Comparison of ENCODE assay signal across 9 mouse cellular contexts in the genomic region with DNA sequence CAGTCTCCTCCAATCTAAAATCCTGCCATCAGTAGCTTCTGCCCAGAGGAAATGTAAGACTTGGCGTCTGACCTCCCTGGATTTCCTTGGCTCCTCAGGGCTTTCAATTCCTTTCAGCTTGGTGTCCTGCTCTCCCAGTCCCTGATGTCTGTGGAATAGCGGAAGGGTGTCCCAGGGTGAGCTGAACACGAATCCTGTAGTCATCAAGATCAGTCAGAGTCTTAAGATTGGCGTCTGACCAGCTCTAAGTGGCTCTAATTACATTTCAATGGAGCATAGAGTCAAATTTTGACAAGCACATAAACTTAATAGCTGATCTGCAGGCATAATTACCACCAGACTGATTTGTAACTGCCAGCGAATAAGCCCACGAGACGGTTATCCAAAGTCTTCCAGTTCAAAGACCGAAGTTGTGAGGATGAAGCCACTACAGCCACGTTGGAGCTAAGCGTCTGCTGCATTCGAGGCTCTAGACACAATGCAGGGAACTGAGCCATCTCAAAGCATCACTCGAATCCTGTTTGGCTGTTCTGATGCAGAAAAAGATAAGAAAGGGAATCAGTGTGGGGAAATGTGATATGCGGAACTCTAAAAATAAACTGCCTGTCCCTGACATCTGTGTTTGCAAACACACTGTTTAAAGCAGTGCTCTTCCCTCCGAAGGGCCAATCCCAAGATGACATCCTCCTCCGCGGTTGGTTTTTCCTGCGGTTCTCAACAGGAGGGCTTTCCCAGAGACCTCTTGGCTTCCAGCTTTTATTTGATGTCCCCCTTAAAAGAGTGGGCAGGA.
A peak's percentile ranks its signal among the peaks of the same experiment; 100 is the strongest.
DNase-seq lines count a peak whose midpoint lies in the region; ATAC-seq and TF ChIP-seq lines count a peak whose summit lies in the region.
"Had no signal": no experiment of that assay in that cellular context is flagged by ENCODE, and none has a peak within 500 bp of the region (broad histone marks: within the 10 kb centered on the region; RNA-seq: fewer than 3 reads in every experiment).

No protein-coding gene starts in this region.

- peak overlapping the region; percentile 25; the same call in 1 of the 2 replicates for H3K27ac ChIP-seq in liver, adult 2 months (replicated peaks; ENCODE audit: insufficient read depth, low read depth, low read length)
- H3K27ac ChIP-seq in heart, embryonic 13.5 days (replicated peaks) = peak overlapping the region; percentile 60
- peak overlapping the region; percentile 68 for H3K27ac ChIP-seq in kidney, postnatal 0 days

- no peak overlapping the region for H3K4me3 ChIP-seq in liver, adult 2 months (ENCODE audit: insufficient read depth, low read depth, low read length)
- H3K4me3 ChIP-seq in heart, embryonic 13.5 days = peak overlapping the region; percentile 31
- peak overlapping the region; percentile 24 for H3K4me3 ChIP-seq in kidney, postnatal 0 days (replicated peaks; ENCODE audit: low read depth, low read length)

- H3K36me3 ChIP-seq in liver, adult 2 months (ENCODE audit: control insufficient read depth, insufficient read depth, low read length) = no peaks in the 10 kb centered on the region
- no peaks in the 10 kb centered on the region for H3K36me3 ChIP-seq in heart, embryonic 13.5 days
- no peaks in the 10 kb centered on the region for H3K36me3 ChIP-seq in kidney, postnatal 0 days (ENCODE audit: insufficient read depth, low read length)
- H3K36me3 ChIP-seq: G1E had no signal

- H3K9ac ChIP-seq in liver, adult 2 months (ENCODE audit: low read depth, low read length) = no peak overlapping the region
- peak overlapping the region; percentile 47; the same call in 1 of the 2 replicates for H3K9ac ChIP-seq in heart, embryonic 13.5 days
- H3K9ac ChIP-seq in kidney, postnatal 0 days (ENCODE audit: low read depth, low read length) = no peak overlapping the region

- ATAC-seq in heart, embryonic 13.5 days (ENCODE audit: extremely low read depth, insufficient number of reproducible peaks, low FRiP score, low TSS enrichment) = no peak
- ATAC-seq in kidney, postnatal 0 days (replicated peaks; ENCODE audit: low FRiP score, low read depth) = no peak
- no peak for ATAC-seq in CD4-positive, CD25-positive, alpha-beta regulatory T cell, adult 4 months

- no peak for TF ChIP-seq POLR2A in liver, adult 2 months (IDR thresholded peaks at IDR 0.05; ENCODE audit: extremely low read depth, insufficient read depth, low read length)

- no peaks in the 10 kb centered on the region; the same call in 1 of the 2 replicates for H3K4me1 ChIP-seq in liver, adult 2 months (ENCODE audit: control insufficient read depth, insufficient read depth, low read length)
- H3K4me1 ChIP-seq in heart, embryonic 13.5 days = peaks cover 17% of the 10 kb centered on the region
- H3K4me1 ChIP-seq in kidney, postnatal 0 days (replicated peaks; ENCODE audit: insufficient read depth, low read length) = 0 out of 2 replicates have a peak, but pooled peaks cover 3% of the 10 kb centered on the region

- peak overlapping the region; percentile 64 for H3K4me2 ChIP-seq in heart, embryonic 13.5 days
- peak overlapping the region; percentile 52 for H3K4me2 ChIP-seq in kidney, postnatal 0 days (ENCODE audit: low read length)

- H3K9me3 ChIP-seq in heart, embryonic 13.5 days = no peaks in the 10 kb centered on the region
- no peaks in the 10 kb centered on the region for H3K9me3 ChIP-seq in kidney, postnatal 0 days (replicated peaks; ENCODE audit: low read length)

- DNase-seq in liver, adult 2 months (ENCODE audit: extremely low read depth, low read depth, low spot score) = no peak
- DNase-seq in liver = no peak
- DNase-seq in kidney, postnatal 0 days (ENCODE audit: low spot score) = peak; percentile 71
- peak; percentile 84 for DNase-seq in lung, postnatal 36 days
- DNase-seq in urinary bladder, postnatal 25 days (ENCODE audit: low spot score) = no peak
- DNase-seq in gastrocnemius, postnatal 14 days = no peak

- no peak for TF ChIP-seq CTCF in liver, adult 2 months (IDR thresholded peaks at IDR 0.05; ENCODE audit: low read depth, low read length)
- no peak for TF ChIP-seq CTCF in kidney, postnatal 0 days (IDR thresholded peaks at IDR 0.05; ENCODE audit: low read depth)

- H3K79me2 ChIP-seq in liver, adult 2 months (ENCODE audit: control insufficient read depth, insufficient read depth, low read length) = no peaks in the 10 kb centered on the region

- WGBS in liver, adult 2 months = 56% methylated on average over 17 of the region's 17 CpGs
- 46% methylated on average over 17 of the region's 17 CpGs for WGBS in heart, embryonic 13.5 days
- 29% methylated on average over 17 of the region's 17 CpGs for WGBS in kidney, postnatal 0 days

- intact Hi-C loops in gastrocnemius, postnatal 14 days (cut with DNase I; ENCODE audit: low total_unique reads) = no loop called here

- H3K27me3 ChIP-seq in liver, adult 2 months (ENCODE audit: control insufficient read depth, insufficient read depth, low read length) = no peaks in the 10 kb centered on the region
- no peaks in the 10 kb centered on the region for H3K27me3 ChIP-seq in heart, embryonic 13.5 days (replicated peaks)
- H3K27me3 ChIP-seq in kidney, postnatal 0 days (ENCODE audit: insufficient read depth, low read length) = no peaks in the 10 kb centered on the region

Comparison
In these comparisons a context has a peak if more than half of its experiments do, and no peak if none do; other contexts are left out.
1. DNase-seq: peak in kidney, postnatal 0 days (single experiment) and lung, postnatal 36 days (single experiment); none in liver, adult 2 months (single experiment), liver (single experiment), urinary bladder, postnatal 25 days (single experiment) and gastrocnemius, postnatal 14 days (single experiment).
2. Peak in every context shown above with its lines, with median percentiles within 50 percentile points of each other: H3K27ac ChIP-seq.